Comparison of ENCODE assay signal across 22 mouse cellular contexts in genomic region chr8:117089802-117090201, GRCm38 (mm10). TPM values are rescaled to one million over a fixed set of nuclear protein-coding genes. Genes with fewer than 3 reads are reported as not detected.
"Had no signal": no experiment of that assay in that cellular context is flagged by ENCODE, and none has a peak within 500 bp of the region (broad histone marks: within the 10 kb centered on the region; RNA-seq: fewer than 3 reads in every experiment).

No protein-coding gene starts in this region.

- H3K9ac ChIP-seq: lung, embryonic 14.5 days; midbrain, embryonic 12.5 days; neural tube, embryonic 13.5 days; neural tube, embryonic 15.5 days had no signal

- H3K27ac ChIP-seq: midbrain, embryonic 10.5 days; midbrain, embryonic 12.5 days; neural tube, embryonic 13.5 days; neural tube, embryonic 15.5 days had no signal

- H3K4me1 ChIP-seq: midbrain, embryonic 12.5 days; neural tube, embryonic 13.5 days; neural tube, embryonic 15.5 days had no signal

- DNase-seq: lung, adult 18-20 months; lung, embryonic 14.5 days; lung, postnatal 10 days; lung, postnatal 4 days; midbrain, embryonic 14.5 days; retina, postnatal 1 day; right cerebral cortex, adult 18-20 months; right cerebral cortex, postnatal 25 days; right cerebral cortex, postnatal 4 days; spleen, adult 18-20 months; thymus, adult 18-20 months; thymus, postnatal 14 days; thymus, postnatal 36 days had no signal

- H3K4me3 ChIP-seq: midbrain, embryonic 10.5 days; midbrain, embryonic 12.5 days; myocyte; neural tube, embryonic 13.5 days; neural tube, embryonic 15.5 days had no signal

- ATAC-seq: midbrain, embryonic 16.5 days had no signal

- H3K36me3 ChIP-seq: midbrain, embryonic 10.5 days; midbrain, embryonic 12.5 days; neural tube, embryonic 13.5 days; neural tube, embryonic 15.5 days had no signal

- H3K4me2 ChIP-seq: lung, embryonic 14.5 days; midbrain, embryonic 12.5 days; neural tube, embryonic 13.5 days; neural tube, embryonic 15.5 days had no signal

- H3K9me3 ChIP-seq: midbrain, embryonic 10.5 days; midbrain, embryonic 12.5 days; neural tube, embryonic 13.5 days; neural tube, embryonic 15.5 days had no signal

- H3K27me3 ChIP-seq: midbrain, embryonic 12.5 days; neural tube, embryonic 13.5 days; neural tube, embryonic 15.5 days had no signal

RNA-seq across cellular contexts. Expression of gene Bco1, which starts 5.9 kb away (rescaled TPM):
- polyA plus RNA-seq: midbrain, embryonic 14.5 days had no signal

RNA-seq across cellular contexts. Expression of gene Pkd1l2, which starts 7.6 kb away (rescaled TPM):
- polyA plus RNA-seq: lung, embryonic 14.5 days; lung, embryonic 16.5 days; midbrain, embryonic 12.5 days; midbrain, embryonic 16.5 days; neural tube, embryonic 11.5 days; neural tube, embryonic 13.5 days; stomach, embryonic 14.5 days had no signal
